Mouse (Mus musculus) liver, postnatal 0 days (tissue): Measurements from ENCODE around the gene Cmas.

ENCODE experiments used
- CTCF ChIP-seq: sonication (generic); IDR thresholded peaks from 2 replicates; pipeline ENCODE4 v1.5.1; 2016; ENCODE audit warnings: antibody characterized with exemption, low read depth
- EP300 ChIP-seq: IDR thresholded peaks from 2 replicates; pipeline ENCODE4 v1.6.1; 2016; ENCODE audit warnings: antibody characterized with exemption, low read depth, mild to moderate bottlenecking

GRCm38 (mm10) chr6:142745484-142745883 is 11.0 kb upstream of the Cmas start:
- no peak for TF ChIP-seq CTCF
- no peak for TF ChIP-seq EP300
